ENCODE assay signal across 9 mouse cellular contexts in the genomic region with DNA sequence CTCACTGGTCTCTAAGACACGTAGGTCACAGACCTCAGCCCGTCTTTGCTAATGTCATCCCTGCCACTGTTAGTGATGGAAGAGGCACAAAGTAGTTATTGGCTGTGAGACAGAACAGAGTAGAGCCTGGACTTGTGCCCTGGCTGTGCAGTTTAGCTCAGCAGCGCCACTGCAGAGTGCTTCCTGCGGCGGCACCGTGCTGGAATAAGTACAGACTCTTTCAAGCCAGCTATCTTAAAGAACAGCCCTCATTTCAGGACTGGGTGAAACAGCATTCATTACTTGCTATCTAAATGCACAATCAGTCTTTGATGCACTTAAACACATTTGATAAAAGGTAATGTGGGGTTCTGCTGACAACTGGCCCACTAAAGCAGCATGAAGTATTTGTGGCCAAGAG.
DNase-seq lines count a peak whose midpoint lies in the region; ATAC-seq and TF ChIP-seq lines count a peak whose summit lies in the region.
"Had no signal": no experiment of that assay in that cellular context is flagged by ENCODE, and none has a peak within 500 bp of the region (broad histone marks: within the 10 kb centered on the region; RNA-seq: fewer than 3 reads in every experiment).

No protein-coding gene starts in this region.

- DNase-seq in kidney, postnatal 10 days, result peak; percentile 25
- DNase-seq in cerebellum, adult 11-12 months, result peak; percentile 16
- peak; percentile 71 for DNase-seq in gastrocnemius, adult 2 months
- DNase-seq in naive thymus-derived CD4-positive, alpha-beta T cell, adult 2 months (ENCODE audit: low read depth), result peak; percentile 40
- DNase-seq in kidney, adult 9 months, result no peak
- DNase-seq in urinary bladder, adult 2 months (ENCODE audit: low spot score), result no peak
- DNase-seq in kidney, postnatal 36 days, result no peak

- peak; percentile 57 for TF ChIP-seq CTCF in gastrocnemius, adult 2 months (IDR thresholded peaks at IDR 0.05)

- no peaks in the 10 kb centered on the region for H3K27me3 ChIP-seq in kidney, embryonic 15.5 days
- H3K27me3 ChIP-seq: embryonic facial prominence, embryonic 13.5 days had no signal

- ATAC-seq in kidney, embryonic 15.5 days (replicated peaks; ENCODE audit: low FRiP score), result no peak

- no peaks in the 10 kb centered on the region for H3K36me3 ChIP-seq in kidney, embryonic 15.5 days
- H3K36me3 ChIP-seq: embryonic facial prominence, embryonic 13.5 days had no signal

- intact Hi-C loops in gastrocnemius, adult 2 months (cut with DNase I), result no loop called here

- no peaks in the 10 kb centered on the region for H3K9me3 ChIP-seq in kidney, embryonic 15.5 days (replicated peaks)
- H3K9me3 ChIP-seq: embryonic facial prominence, embryonic 13.5 days had no signal

- 84% methylated on average over 6 of the region's 6 CpGs for WGBS in kidney, embryonic 15.5 days

- H3K27ac ChIP-seq in kidney, embryonic 15.5 days, result no peak overlapping the region
- H3K27ac ChIP-seq in gastrocnemius, adult 2 months, result no peak overlapping the region
- H3K27ac ChIP-seq: embryonic facial prominence, embryonic 13.5 days had no signal

- no peak overlapping the region for H3K4me2 ChIP-seq in kidney, embryonic 15.5 days
- H3K4me2 ChIP-seq: embryonic facial prominence, embryonic 13.5 days had no signal

- no peaks in the 10 kb centered on the region for H3K4me1 ChIP-seq in kidney, embryonic 15.5 days
- H3K4me1 ChIP-seq: embryonic facial prominence, embryonic 13.5 days had no signal

- H3K9ac ChIP-seq in kidney, embryonic 15.5 days, result no peak overlapping the region
- H3K9ac ChIP-seq: embryonic facial prominence, embryonic 13.5 days had no signal

- H3K4me3 ChIP-seq in kidney, embryonic 15.5 days (replicated peaks), result no peak overlapping the region
- H3K4me3 ChIP-seq in gastrocnemius, adult 2 months, result no peak overlapping the region
- H3K4me3 ChIP-seq: embryonic facial prominence, embryonic 13.5 days had no signal

Comparison
In these comparisons a context has a peak if more than half of its experiments do, and no peak if none do; other contexts are left out.
1. DNase-seq: peak in kidney, postnatal 10 days (single experiment), cerebellum, adult 11-12 months (single experiment), gastrocnemius, adult 2 months (single experiment) and naive thymus-derived CD4-positive, alpha-beta T cell, adult 2 months (single experiment); none in kidney, adult 9 months (single experiment), urinary bladder, adult 2 months (single experiment) and kidney, postnatal 36 days (0 of 2).